Mouse (Mus musculus) liver, embryonic 11.5 days (tissue): ENCODE results near the gene Kctd20. TPM values are rescaled to one million over a fixed set of nuclear protein-coding genes. Genes with fewer than 3 reads are reported as not detected.

Source experiments
- ATAC-seq: fragments of 200-750 bp; cut with Nextera tagmentation; replicated peaks from 2 replicates; pipeline ENCODE4 v1.8.0; 2017; ENCODE audit warnings: moderate number of reproducible peaks, mild to moderate bottlenecking, moderate TSS enrichment, moderate library complexity; ENCODE audit not compliant: low FRiP score
- DNase-seq: peaks from one replicate; pipeline ENCODE4 v3.0.0-alpha.2; 2017; ENCODE audit warnings: low spot score
- H3K27ac ChIP-seq: fragments of 300-500 bp; sonication (generic); 2 replicates; pipeline ENCODE4 v1.5.1; 2014; ENCODE audit warnings: mild to moderate bottlenecking, low read depth, low read length, control low read depth
- H3K27me3 ChIP-seq: fragments of 300-500 bp; sonication (generic); replicated peaks from 2 replicates; pipeline ENCODE4 v1.6.1; 2014; ENCODE audit warnings: low read length, mixed read lengths; ENCODE audit not compliant: control insufficient read depth, insufficient read depth
- H3K36me3 ChIP-seq: fragments of 300-500 bp; sonication (generic); 2 replicates; pipeline ENCODE4 v1.6.1; 2014; ENCODE audit warnings: mild to moderate bottlenecking, low read length, moderate library complexity, mixed read lengths; ENCODE audit not compliant: control insufficient read depth, insufficient read depth
- H3K4me1 ChIP-seq: fragments of 300-500 bp; sonication (generic); replicated peaks from 2 replicates; pipeline ENCODE4 v1.6.1; 2014; ENCODE audit warnings: low read length, mixed read lengths; ENCODE audit not compliant: control insufficient read depth, insufficient read depth
- H3K4me2 ChIP-seq: fragments of 300-500 bp; sonication (generic); 2 replicates; pipeline ENCODE4 v1.6.1; 2014; ENCODE audit warnings: mild to moderate bottlenecking, control low read depth, moderate library complexity
- H3K4me3 ChIP-seq: fragments of 300-500 bp; sonication (generic); 2 replicates; pipeline ENCODE4 v1.5.1; 2014; ENCODE audit warnings: low read depth, low read length, control low read depth
- H3K9ac ChIP-seq: fragments of 300-500 bp; sonication (generic); 2 replicates; pipeline ENCODE4 v1.6.1; 2014; ENCODE audit warnings: low read depth, low read length, control low read depth
- H3K9me3 ChIP-seq: fragments of 300-500 bp; sonication (generic); 2 replicates; pipeline ENCODE4 v1.6.1; 2016; ENCODE audit warnings: low read length, inconsistent platforms, mixed read lengths; ENCODE audit not compliant: control insufficient read depth
- WGBS: fragments of 180-500 bp; shearing (Covaris S2); extraction: QIAGEN DNeasy Blood & Tissue Kit; methylation state at CpG from one replicate; pipeline ENCODE4 v1.1.7; 2014; 5-methylcytosine and 5-hydroxymethylcytosine counted together
- polyA plus RNA-seq: library from polyadenylated mRNA; unstranded; fragments of >200 nt; fragmentation: Nextera tagmentation; extraction: Ambion mirVana; gene quantifications from 2 replicates; pipeline ENCODE4 v1.2.1, GENCODE M21; 2014

Kctd20 gene
- polyA plus RNA-seq, 1 experiment from 2014 or later = 75.2 TPM

DNA sequence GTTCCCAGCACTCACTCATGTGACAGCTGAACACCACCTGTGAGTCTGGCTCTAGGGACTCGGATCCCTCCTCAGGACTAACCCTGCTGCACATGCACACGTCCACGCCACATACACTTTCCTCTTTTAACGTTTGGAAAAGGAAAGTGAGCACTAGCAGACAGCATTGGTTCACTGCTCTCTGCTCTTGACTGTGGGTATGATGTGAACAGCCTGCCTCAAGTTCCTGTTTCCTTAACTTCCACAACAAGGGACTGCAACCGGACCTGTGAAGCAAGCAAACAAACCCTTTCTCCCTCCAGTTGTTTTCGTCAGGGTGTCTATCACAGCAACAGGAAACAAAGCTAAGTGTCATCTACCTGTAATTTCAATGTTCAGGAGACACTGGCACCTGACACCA is 48.7 kb downstream of the Kctd20 start:
- ATAC-seq = no peak
- Histone ChIP-seq H3K27ac (no peak overlapping the region), H3K9me3 (no peaks in the 10 kb centered on the region), H3K36me3 (peaks cover 16% of the 10 kb centered on the region), H3K4me1 (peaks cover 9% of the 10 kb centered on the region), H3K9ac (no peak overlapping the region), H3K4me3 (no peak overlapping the region), H3K27me3 (no peaks in the 10 kb centered on the region), H3K4me2 (no peak overlapping the region)
- WGBS = 73% methylated on average over 6 of the region's 6 CpGs
- DNase-seq = no peak

GRCm38 (mm10) chr17:29003740-29004139 is 52.0 kb downstream of the Kctd20 start:
- ATAC-seq = no peak
- Histone ChIP-seq H3K4me1 (peaks cover 20% of the 10 kb centered on the region), H3K4me2 (peak overlapping the region; percentile 28; the same call in 1 of the 2 replicates), H3K27me3 (no peaks in the 10 kb centered on the region), H3K36me3 (peaks cover 12% of the 10 kb centered on the region), H3K27ac (no peak overlapping the region), H3K9ac (no peak overlapping the region), H3K9me3 (no peaks in the 10 kb centered on the region), H3K4me3 (no peak overlapping the region)
- DNase-seq = no peak
- 52% methylated on average over 1 of the region's 1 CpGs for WGBS

DNA sequence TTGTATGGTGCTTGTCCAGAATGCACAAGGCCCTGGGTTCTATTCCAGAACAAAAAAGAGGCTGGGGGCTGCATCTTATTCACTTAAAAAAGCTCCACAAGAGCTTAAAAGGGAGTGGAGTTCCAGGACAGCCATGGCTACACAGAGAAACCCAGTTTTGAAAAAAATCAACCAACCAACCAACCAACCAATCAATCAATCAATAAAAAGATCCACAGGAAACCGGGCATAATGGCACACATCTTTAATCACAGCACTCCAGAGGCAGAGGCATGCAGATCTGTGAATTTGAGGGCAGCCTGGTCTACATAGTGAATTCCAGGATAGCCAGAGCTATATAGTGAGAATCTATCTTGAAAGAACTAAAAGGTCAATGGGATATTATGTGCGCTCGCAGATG is 53.3 kb downstream of the Kctd20 start:
- no peak for ATAC-seq
- H3K4me2 ChIP-seq = no peak overlapping the region
- no peak for DNase-seq
- no peaks in the 10 kb centered on the region for H3K9me3 ChIP-seq
- no peak overlapping the region for H3K27ac ChIP-seq
- no peak overlapping the region for H3K4me3 ChIP-seq
- peaks cover 12% of the 10 kb centered on the region for H3K36me3 ChIP-seq
- H3K27me3 ChIP-seq = no peaks in the 10 kb centered on the region
- H3K4me1 ChIP-seq = peaks cover 20% of the 10 kb centered on the region
- whole genome bisulfite sequencing = 94% methylated on average over 3 of the region's 3 CpGs
- H3K9ac ChIP-seq = no peak overlapping the region

DNA sequence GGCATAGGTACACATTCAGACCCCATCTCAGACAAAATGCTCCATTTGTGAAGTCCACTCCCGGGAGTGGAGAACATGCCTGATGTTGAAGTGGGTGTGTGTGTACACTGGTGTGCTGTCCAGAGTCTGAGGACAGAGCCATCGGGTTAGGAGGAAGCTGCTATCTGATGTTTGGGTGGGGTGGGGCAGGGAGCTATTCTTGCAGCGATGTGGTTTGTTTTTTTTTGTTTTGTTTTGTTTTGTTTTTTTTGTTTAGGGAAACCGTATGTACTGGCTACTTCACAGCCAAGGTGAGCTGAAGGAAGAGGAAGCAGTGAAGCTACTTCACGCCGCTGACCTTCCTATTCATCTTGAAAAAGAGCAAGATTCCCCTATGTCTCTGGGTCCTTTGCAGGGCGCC is 55.1 kb downstream of the Kctd20 start:
- Histone ChIP-seq H3K9ac (peak overlapping the region; percentile 96), H3K27me3 (no peaks in the 10 kb centered on the region), H3K4me1 (peaks cover 20% of the 10 kb centered on the region), H3K36me3 (no peaks in the 10 kb centered on the region; the same call in 1 of the 2 replicates), H3K9me3 (no peaks in the 10 kb centered on the region), H3K4me2 (peak overlapping the region; percentile 87), H3K4me3 (peak overlapping the region; percentile 99), H3K27ac (peak overlapping the region; percentile 88)
- ATAC-seq (no peak), DNase-seq (no peak)
- 5% methylated on average over 7 of the region's 7 CpGs for WGBS

- Histone ChIP-seq H3K9me3 (no peaks in the 10 kb centered on the region), H3K27ac (peak overlapping the region; percentile 88), H3K4me1 (peaks cover 20% of the 10 kb centered on the region), H3K27me3 (no peaks in the 10 kb centered on the region), H3K4me2 (peak overlapping the region; percentile 87), H3K36me3 (no peaks in the 10 kb centered on the region; the same call in 1 of the 2 replicates), H3K9ac (peak overlapping the region; percentile 96), H3K4me3 (peak overlapping the region; percentile 99)
- WGBS = 2% methylated on average over 19 of the region's 19 CpGs
- ATAC-seq (peak; percentile 4; the same call in 1 of the 2 replicates), DNase-seq (no peak)
These were observed 55.5 kb downstream of the Kctd20 start for GRCm38 (mm10) chr17:29007243-29007640.

DNA sequence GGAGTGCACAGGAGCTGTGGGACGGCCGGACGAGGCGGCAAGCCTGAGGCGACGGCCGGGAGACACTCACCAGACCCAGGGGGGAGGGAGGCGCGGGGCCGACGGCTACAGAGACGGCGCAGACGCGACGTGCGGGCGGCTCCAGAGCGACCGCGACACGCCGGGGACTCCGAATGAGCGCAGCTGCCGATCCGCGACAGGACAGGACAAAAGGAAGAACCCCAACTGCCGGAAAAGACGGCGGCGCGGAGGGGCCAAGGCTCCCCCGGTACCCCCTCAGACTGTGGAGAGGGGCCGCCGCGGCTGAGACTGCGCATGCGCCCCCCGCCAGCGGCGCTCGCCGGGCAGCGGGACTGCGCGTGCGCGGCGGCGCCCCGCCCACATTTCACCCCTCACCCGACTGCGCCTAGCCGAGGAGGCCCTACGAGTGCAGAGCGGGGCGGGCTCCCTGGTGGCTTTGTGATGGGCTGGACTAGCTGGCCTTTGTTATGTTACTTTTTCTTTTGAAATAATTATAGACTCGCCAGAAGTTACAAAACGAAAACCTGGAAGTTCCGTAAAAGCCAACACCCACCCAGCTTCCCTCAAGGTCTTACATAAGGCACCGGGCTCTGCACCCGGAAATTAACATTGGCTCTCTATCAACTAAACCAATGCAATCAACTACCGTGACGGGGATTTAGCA is 56.0 kb downstream of the Kctd20 start, which contains the start of gene Stk38:
Gene Stk38 (minus strand): TSS at position 355 of the 685 bp plus-strand sequence.
- DNase-seq = peak; percentile 95
- 1% methylated on average over 62 of the region's 65 CpGs for WGBS

GRCm38 (mm10) chr17:29008326-29008650 is 56.5 kb downstream of the Kctd20 start:
- H3K9me3 ChIP-seq = no peaks in the 10 kb centered on the region
- H3K4me2 ChIP-seq = peak overlapping the region; percentile 87
- peak overlapping the region; percentile 88 for H3K27ac ChIP-seq
- H3K27me3 ChIP-seq = no peaks in the 10 kb centered on the region
- H3K9ac ChIP-seq = peak overlapping the region; percentile 96
- 24% methylated on average over 8 of the region's 8 CpGs for WGBS
- DNase-seq (no peak), ATAC-seq (no peak)
- H3K4me1 ChIP-seq = peaks cover 20% of the 10 kb centered on the region
- peak overlapping the region; percentile 99 for H3K4me3 ChIP-seq
- H3K36me3 ChIP-seq = no peaks in the 10 kb centered on the region

More for the DNA sequence above, 56.0 kb downstream of the Kctd20 start, which contains the start of gene Stk38:
- Histone ChIP-seq H3K27ac (peak within 1 kb of the TSS; percentile 88), H3K36me3 (no peaks in the 10 kb centered on the region; the same call in 1 of the 2 replicates), H3K9ac (peak within 1 kb of the TSS; percentile 96), H3K4me3 (peak within 1 kb of the TSS; percentile 99), H3K4me1 (peaks cover 20% of the 10 kb centered on the region), H3K9me3 (no peaks in the 10 kb centered on the region), H3K4me2 (peak within 1 kb of the TSS; percentile 87), H3K27me3 (no peaks in the 10 kb centered on the region)
- peak; percentile 93 for ATAC-seq

- Histone ChIP-seq H3K27me3 (no peaks in the 10 kb centered on the region), H3K9ac (no peak overlapping the region), H3K4me1 (peaks cover 18% of the 10 kb centered on the region), H3K27ac (no peak overlapping the region), H3K36me3 (no peaks in the 10 kb centered on the region), H3K9me3 (no peaks in the 10 kb centered on the region), H3K4me3 (no peak overlapping the region), H3K4me2 (no peak overlapping the region)
- DNase-seq = no peak
- no peak for ATAC-seq
- 68% methylated on average over 4 of the region's 4 CpGs for WGBS
These were observed 57.4 kb downstream of the Kctd20 start for GRCm38 (mm10) chr17:29009181-29009580.

DNA sequence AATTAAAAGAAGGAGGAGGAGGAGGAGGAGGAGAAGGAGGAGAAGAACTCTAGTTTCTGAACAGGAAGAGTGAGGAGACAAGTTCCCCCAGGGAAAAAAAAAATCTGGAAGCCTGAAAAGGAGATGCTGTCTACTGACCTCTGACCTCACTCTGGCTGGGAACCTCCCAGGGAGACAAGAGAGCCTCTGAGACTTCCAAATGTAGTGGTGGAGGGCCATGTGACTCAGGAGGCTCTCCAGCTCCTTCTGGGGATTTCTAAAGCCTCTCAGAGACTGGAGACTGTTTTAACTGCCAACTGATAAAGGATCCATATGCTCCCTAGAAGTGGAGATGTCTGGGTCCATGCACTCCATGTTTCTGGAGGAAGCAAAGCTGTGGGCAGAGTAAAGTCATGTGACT is 62.5 kb downstream of the Kctd20 start:
- DNase-seq = no peak
- Histone ChIP-seq H3K4me1 (no peaks in the 10 kb centered on the region; the same call in 1 of the 2 replicates), H3K9ac (no peak overlapping the region), H3K36me3 (no peaks in the 10 kb centered on the region), H3K4me2 (no peak overlapping the region), H3K9me3 (no peaks in the 10 kb centered on the region), H3K27me3 (no peaks in the 10 kb centered on the region), H3K27ac (no peak overlapping the region), H3K4me3 (no peak overlapping the region)
- no peak for ATAC-seq
